Mouse (Mus musculus) lung, postnatal 36 days (tissue): ENCODE results near the gene Thrsp.

Experiments used
- DNase-seq: peaks from one replicate; pipeline ENCODE4 v3.0.0; 2022; ENCODE audit warnings: mixed read lengths

Gene Thrsp

DNA sequence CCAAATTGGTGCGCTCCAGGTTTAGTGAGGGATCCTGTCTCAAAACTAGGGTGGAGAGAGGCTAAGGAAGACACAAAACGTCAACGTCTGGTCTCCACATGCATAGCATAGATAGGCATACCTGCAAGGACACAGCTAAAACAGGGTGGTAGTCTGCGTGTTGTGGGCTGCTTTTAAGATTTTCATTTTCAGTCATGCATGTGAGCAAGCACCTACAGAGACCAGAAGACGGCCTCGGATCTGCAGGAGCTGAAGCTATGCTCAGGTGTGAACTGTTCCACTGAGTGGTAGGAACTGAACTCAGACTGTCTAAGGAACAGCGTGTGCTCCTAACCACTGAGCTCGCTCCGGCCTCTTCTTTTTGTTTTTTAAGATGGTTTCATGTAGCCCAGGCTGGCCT is 42.4 kb downstream of the Thrsp start:
- DNase-seq, result no peak

DNA sequence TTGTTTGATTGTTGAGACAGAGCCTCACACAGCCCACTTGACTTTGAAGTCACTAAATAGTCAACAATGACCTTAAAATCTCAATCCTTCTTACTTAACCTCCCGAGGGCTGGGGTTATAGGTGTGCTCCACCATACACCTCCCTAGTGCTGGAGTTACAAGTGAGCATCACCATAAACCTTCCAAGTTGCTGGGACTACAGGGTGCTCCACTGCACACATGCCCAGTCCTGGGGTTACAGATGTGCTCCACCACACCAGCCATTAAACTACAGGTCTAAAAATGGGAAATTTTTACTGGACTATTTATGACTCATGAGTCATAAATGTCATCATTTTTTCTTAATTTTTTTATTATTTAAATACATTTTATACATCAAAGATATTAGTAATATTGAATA is 51.6 kb downstream of the Thrsp start:
- no peak for DNase-seq
